Mouse (Mus musculus): ENCODE results near the gene Mreg. TPM values are rescaled to one million over a fixed set of nuclear protein-coding genes. Genes with fewer than 3 reads are reported as not detected.

Gene Mreg
- polyA plus RNA-seq, 2 experiments, result 2.9 to 6.4 TPM

- Histone ChIP-seq H3K27ac (no peak overlapping the region), H3K4me2 (ENCODE audit: low read depth) (no peak overlapping the region), H3K4me3 (ENCODE audit: insufficient read depth in 1 of 2, low read depth in 2 of 2, low read length in 2 of 2) (no peak overlapping the region), H3K9me3 (ENCODE audit: control insufficient read depth, low read length) (no peaks in the 10 kb centered on the region), H3K9ac (replicated peaks) (no peak overlapping the region), H3K27me3 (ENCODE audit: control insufficient read depth, insufficient read depth, low read length) (no peaks in the 10 kb centered on the region), H3K36me3 (replicated peaks; ENCODE audit: control insufficient read depth, insufficient read depth, low read depth) (no peaks in the 10 kb centered on the region), H3K4me1 (replicated peaks; ENCODE audit: control insufficient read depth in 2 of 2, insufficient read depth in 2 of 2, low read length in 1 of 2) (no peaks in the 10 kb centered on the region)
- WGBS (ENCODE audit: insufficient replicate concordance), result 79% methylated on average over 17 of the region's 17 CpGs
- DNase-seq (ENCODE audit: low read depth in 3 of 3, low spot score in 3 of 3) (no peak), ATAC-seq (ENCODE audit: insufficient read depth) (no peak)
- TF ChIP-seq EP300 (IDR thresholded peaks at IDR 0.05; ENCODE audit: low read depth) (no peak), CTCF (IDR thresholded peaks at IDR 0.05; ENCODE audit: low read depth) (no peak)
These were observed 90.4 kb downstream of the Mreg start for GRCm38 (mm10) chr1:72121608-72122185.

GRCm38 (mm10) chr1:72119981-72120380 is 92.1 kb downstream of the Mreg start:
- H3K27me3 ChIP-seq (ENCODE audit: control insufficient read depth, insufficient read depth, low read length), result no peaks in the 10 kb centered on the region
- 61% methylated on average over 4 of the region's 4 CpGs for WGBS (ENCODE audit: insufficient replicate concordance)
- H3K36me3 ChIP-seq (replicated peaks; ENCODE audit: control insufficient read depth, insufficient read depth, low read depth), result no peaks in the 10 kb centered on the region
- H3K4me2 ChIP-seq (ENCODE audit: low read depth), result no peak overlapping the region
- DNase-seq (ENCODE audit: low read depth in 3 of 3, low spot score in 3 of 3) (no peak), ATAC-seq (ENCODE audit: insufficient read depth) (no peak)
- no peaks in the 10 kb centered on the region for H3K9me3 ChIP-seq (ENCODE audit: control insufficient read depth, low read length)
- no peak overlapping the region for H3K27ac ChIP-seq
- H3K4me3 ChIP-seq (ENCODE audit: insufficient read depth in 1 of 2, low read depth in 2 of 2, low read length in 2 of 2), result no peak overlapping the region
- H3K4me1 ChIP-seq (replicated peaks; ENCODE audit: control insufficient read depth in 2 of 2, insufficient read depth in 2 of 2, low read length in 1 of 2), result no peaks in the 10 kb centered on the region
- H3K9ac ChIP-seq (replicated peaks), result no peak overlapping the region
- TF ChIP-seq CTCF (IDR thresholded peaks at IDR 0.05; ENCODE audit: low read depth) (no peak), EP300 (IDR thresholded peaks at IDR 0.05; ENCODE audit: low read depth) (no peak)

GRCm38 (mm10) chr1:72114206-72114605 is 97.9 kb downstream of the Mreg start:
- Histone ChIP-seq H3K36me3 (replicated peaks; ENCODE audit: control insufficient read depth, insufficient read depth, low read depth) (no peaks in the 10 kb centered on the region), H3K9ac (replicated peaks) (no peak overlapping the region), H3K4me3 (ENCODE audit: insufficient read depth in 1 of 2, low read depth in 2 of 2, low read length in 2 of 2) (no peak overlapping the region), H3K4me1 (replicated peaks; ENCODE audit: control insufficient read depth in 2 of 2, insufficient read depth in 2 of 2, low read length in 1 of 2) (no peaks in the 10 kb centered on the region), H3K27ac (no peak overlapping the region), H3K27me3 (ENCODE audit: control insufficient read depth, insufficient read depth, low read length) (no peaks in the 10 kb centered on the region), H3K4me2 (ENCODE audit: low read depth) (no peak overlapping the region), H3K9me3 (ENCODE audit: control insufficient read depth, low read length) (no peaks in the 10 kb centered on the region)
- TF ChIP-seq CTCF (IDR thresholded peaks at IDR 0.05; ENCODE audit: low read depth) (no peak), EP300 (IDR thresholded peaks at IDR 0.05; ENCODE audit: low read depth) (no peak)
- WGBS (ENCODE audit: insufficient replicate concordance), result 67% methylated on average over 5 of the region's 5 CpGs
- no peak for DNase-seq (ENCODE audit: low read depth in 3 of 3, low spot score in 3 of 3)
- ATAC-seq (ENCODE audit: insufficient read depth), result no peak

Other genes with a start within 250 kb of the Mreg start
- gene Pecr, start 72.0 kb upstream of the Mreg start, polyA plus RNA-seq (2012; rRNA removed), result 17.7 and 23.1 TPM in 2 replicates
- 40.2 and 48.1 TPM in 2 replicates for gene Pecr, start 72.0 kb upstream of the Mreg start, polyA plus RNA-seq (2014; fragmentation: Nextera tagmentation; extraction: Ambion mirVana)
- 0.39 and 0.50 TPM in 2 replicates for gene Tmem169, start 72.1 kb upstream of the Mreg start, polyA plus RNA-seq (2012; rRNA removed)
- 0.67 and 0.81 TPM in 2 replicates for gene Tmem169, start 72.1 kb upstream of the Mreg start, polyA plus RNA-seq (2014; fragmentation: Nextera tagmentation; extraction: Ambion mirVana)
- gene Xrcc5, start 95.1 kb upstream of the Mreg start, polyA plus RNA-seq (2012; rRNA removed), result 4.7 and 8.9 TPM in 2 replicates
- gene Xrcc5, start 95.1 kb upstream of the Mreg start, polyA plus RNA-seq (2014; fragmentation: Nextera tagmentation; extraction: Ambion mirVana), result 17.6 and 18.1 TPM in 2 replicates